Mouse (Mus musculus) Muller cell, postnatal 12 days (primary cell): Measurements from ENCODE around the gene Gm2916.
"Not testable (repeated sequence)": the region's sequence is repeated elsewhere in the genome, so short reads cannot be mapped to it uniquely, and the experiment has no call there.

Experiments
- DNase-seq: peaks from one replicate; pipeline ENCODE4 v3.0.0-alpha.2; 2015; ENCODE audit errors: inconsistent ontology term

The Gm2916 gene

GRCm38 (mm10) chr14:3883872-3884271, at the start of gene Gm2916:
Gene Gm2916 (plus strand): TSS chr14:3884172.
- DNase-seq, result not testable (repeated sequence)

GRCm38 (mm10) chr14:3845945-3846344, 38.0 kb upstream of the Gm2916 start, which contains the start of gene Gm3033:
Gene Gm3033 (plus strand): TSS chr14:3846245.
- DNase-seq, result not testable (repeated sequence)

GRCm38 (mm10) chr14:3931456-3931855, 47.5 kb downstream of the Gm2916 start, which contains the start of gene Gm3029:
Gene Gm3029 (plus strand): TSS chr14:3931756.
- not testable (repeated sequence) for DNase-seq

- DNase-seq, result not testable (repeated sequence)
Observed at GRCm38 (mm10) chr14:3963247-3963646, 79.3 kb downstream of the Gm2916 start, which contains the start of gene Gm3095. Gene Gm3095 (plus strand): TSS chr14:3963547.
